Mouse (Mus musculus) right cerebral cortex, adult 18-20 months (tissue): ENCODE measurements at regions not wholly inside any gene's neighbourhood (a gene's known extent, or its start where the extent isn't known, plus 50 kb on each side); places are given as distances from the start of the nearest gene placed in this dataset.

Experiments
- DNase-seq: peaks from one replicate; pipeline ENCODE4 v3.0.0; 2022; ENCODE audit warnings: mixed read lengths

DNA sequence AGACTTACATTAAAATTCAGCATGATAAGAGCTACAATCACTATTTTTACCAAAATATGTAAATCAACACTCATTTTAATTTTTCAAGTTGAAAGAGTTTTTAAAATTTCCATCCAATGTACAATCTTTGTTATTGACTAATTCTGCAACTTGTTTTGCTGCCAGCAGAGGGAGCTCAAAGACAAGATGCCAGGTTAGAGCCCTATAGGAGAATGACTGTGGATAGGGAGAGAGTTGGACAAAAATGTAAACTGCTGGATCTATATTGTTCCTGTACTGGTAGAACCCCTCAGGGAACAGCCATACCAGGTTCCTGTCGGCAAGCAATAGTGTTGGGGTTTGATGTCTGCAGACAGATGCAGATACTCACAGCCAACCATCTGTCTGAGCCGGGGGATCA lies 288.8 kb upstream of the 4930550L24Rik start:
- peak; percentile 20 for DNase-seq
